Mouse (Mus musculus): ENCODE results near the gene Aldh3b3. TPM values are rescaled to one million over a fixed set of nuclear protein-coding genes. Genes with fewer than 3 reads are reported as not detected.
A peak's percentile ranks its signal among the peaks of the same experiment; 100 is the strongest.

The Aldh3b3 gene
- polyA plus RNA-seq, 1 experiment from 2014 or later, result not detected

- WGBS, result under 1% methylated on average over 45 of the region's 45 CpGs
- Histone ChIP-seq H3K9ac (replicated peaks) (peak within 1 kb of the TSS; percentile 77), H3K4me2 (peak within 1 kb of the TSS; percentile 62), H3K4me3 (replicated peaks) (peak within 1 kb of the TSS; percentile 88), H3K27me3 (replicated peaks) (no peaks in the 10 kb centered on the region), H3K4me1 (peaks cover 18% of the 10 kb centered on the region), H3K36me3 (peaks cover 29% of the 10 kb centered on the region), H3K27ac (replicated peaks) (peak within 1 kb of the TSS; percentile 85), H3K9me3 (replicated peaks) (no peaks in the 10 kb centered on the region)
- ATAC-seq (ENCODE audit: low FRiP score), result peak; percentile 99
These were observed 54.1 kb downstream of the Aldh3b3 start, which contains the start of gene Ndufv1 for GRCm38 (mm10) chr19:4012432-4013022. Gene Ndufv1 (minus strand): TSS chr19:4012806.

GRCm38 (mm10) chr19:4013066-4013465, 54.6 kb downstream of the Aldh3b3 start:
- peak overlapping the region; percentile 88 for H3K4me3 ChIP-seq (replicated peaks)
- no peak overlapping the region for H3K27ac ChIP-seq (replicated peaks)
- peak; percentile 48 for ATAC-seq (ENCODE audit: low FRiP score)
- no peaks in the 10 kb centered on the region for H3K27me3 ChIP-seq (replicated peaks)
- H3K36me3 ChIP-seq, result peaks cover 24% of the 10 kb centered on the region
- 27% methylated on average over 9 of the region's 9 CpGs for WGBS
- peak overlapping the region; percentile 62 for H3K4me2 ChIP-seq
- H3K9me3 ChIP-seq (replicated peaks), result no peaks in the 10 kb centered on the region
- peaks cover 18% of the 10 kb centered on the region for H3K4me1 ChIP-seq
- 0 out of 2 replicates have a peak overlapping the region, but pooled peaks have one; percentile 18 for H3K9ac ChIP-seq (replicated peaks)

- H3K4me3 ChIP-seq (replicated peaks), result no peak overlapping the region
- H3K9ac ChIP-seq (replicated peaks), result no peak overlapping the region
- no peak overlapping the region for H3K4me2 ChIP-seq
- H3K4me1 ChIP-seq, result peaks cover 21% of the 10 kb centered on the region
- peaks cover 8% of the 10 kb centered on the region; the same call in 1 of the 2 replicates for H3K36me3 ChIP-seq
- ATAC-seq (ENCODE audit: low FRiP score), result no peak
- H3K27me3 ChIP-seq (replicated peaks), result no peaks in the 10 kb centered on the region
- H3K9me3 ChIP-seq (replicated peaks), result no peaks in the 10 kb centered on the region
- no peak overlapping the region for H3K27ac ChIP-seq (replicated peaks)
These were observed 56.4 kb downstream of the Aldh3b3 start for GRCm38 (mm10) chr19:4014802-4015201.

GRCm38 (mm10) chr19:4015635-4016034, 57.2 kb downstream of the Aldh3b3 start:
- Histone ChIP-seq H3K4me2 (no peak overlapping the region), H3K27ac (replicated peaks) (no peak overlapping the region), H3K36me3 (0 out of 2 replicates have a peak, but pooled peaks cover 4% of the 10 kb centered on the region), H3K9me3 (replicated peaks) (no peaks in the 10 kb centered on the region), H3K27me3 (replicated peaks) (no peaks in the 10 kb centered on the region), H3K4me3 (replicated peaks) (no peak overlapping the region), H3K4me1 (peaks cover 21% of the 10 kb centered on the region), H3K9ac (replicated peaks) (no peak overlapping the region)
- 72% methylated on average over 5 of the region's 5 CpGs for WGBS
- no peak for ATAC-seq (ENCODE audit: low FRiP score)

GRCm38 (mm10) chr19:4017921-4018587, 59.6 kb downstream of the Aldh3b3 start:
- Histone ChIP-seq H3K9me3 (replicated peaks) (no peaks in the 10 kb centered on the region), H3K36me3 (no peaks in the 10 kb centered on the region), H3K27ac (replicated peaks) (no peak overlapping the region), H3K4me1 (peaks cover 6% of the 10 kb centered on the region), H3K9ac (replicated peaks) (no peak overlapping the region), H3K4me2 (no peak overlapping the region), H3K4me3 (replicated peaks) (no peak overlapping the region), H3K27me3 (replicated peaks) (no peaks in the 10 kb centered on the region)
- 74% methylated on average over 10 of the region's 10 CpGs for WGBS
- no peak for ATAC-seq (ENCODE audit: low FRiP score)

GRCm38 (mm10) chr19:4018743-4019583, 60.5 kb downstream of the Aldh3b3 start:
- peak; percentile 84 for ATAC-seq (ENCODE audit: low FRiP score)
- Histone ChIP-seq H3K9ac (replicated peaks) (no peak overlapping the region), H3K27ac (replicated peaks) (no peak overlapping the region)

More at GRCm38 (mm10) chr19:4018743-4019583, 60.5 kb downstream of the Aldh3b3 start:
- WGBS, result 25% methylated on average over 18 of the region's 18 CpGs
- peaks cover 4% of the 10 kb centered on the region for H3K4me1 ChIP-seq
- H3K36me3 ChIP-seq, result no peaks in the 10 kb centered on the region
- no peak overlapping the region for H3K4me3 ChIP-seq (replicated peaks)
- no peak overlapping the region for H3K4me2 ChIP-seq
- no peaks in the 10 kb centered on the region for H3K9me3 ChIP-seq (replicated peaks)
- H3K27me3 ChIP-seq (replicated peaks), result no peaks in the 10 kb centered on the region

Other genes with a start within 250 kb of the Aldh3b3 start
- 38.3 and 39.5 TPM in 2 replicates for gene Kmt5b, start 191.2 kb upstream of the Aldh3b3 start, polyA plus RNA-seq (2015; fragmentation: Nextera tagmentation; extraction: Ambion mirVana)
- gene Chka, start 106.9 kb upstream of the Aldh3b3 start, polyA plus RNA-seq (2015; fragmentation: Nextera tagmentation; extraction: Ambion mirVana), result 59.9 and 68.7 TPM in 2 replicates
- 20.3 and 29.0 TPM in 2 replicates for gene Tcirg1, start 51.5 kb upstream of the Aldh3b3 start, polyA plus RNA-seq (2015; fragmentation: Nextera tagmentation; extraction: Ambion mirVana)
- 308 and 330 TPM in 2 replicates for gene Ndufs8, start 45.9 kb upstream of the Aldh3b3 start, polyA plus RNA-seq (2015; fragmentation: Nextera tagmentation; extraction: Ambion mirVana)
- gene Aldh3b1, start 28.8 kb upstream of the Aldh3b3 start, polyA plus RNA-seq (2015; fragmentation: Nextera tagmentation; extraction: Ambion mirVana), result 2.5 and 3.8 TPM in 2 replicates
- 15.0 and 20.6 TPM in 2 replicates for gene Unc93b1, start 23.5 kb upstream of the Aldh3b3 start, polyA plus RNA-seq (2015; fragmentation: Nextera tagmentation; extraction: Ambion mirVana)
- 0.20 and 1.6 TPM in 2 replicates for gene Aldh3b2, start 13.7 kb downstream of the Aldh3b3 start, polyA plus RNA-seq (2015; fragmentation: Nextera tagmentation; extraction: Ambion mirVana)
- gene Acy3, start 27.9 kb downstream of the Aldh3b3 start, polyA plus RNA-seq (2015; fragmentation: Nextera tagmentation; extraction: Ambion mirVana), result 2.8 and 4.6 TPM in 2 replicates
- gene Tbx10, start 34.1 kb downstream of the Aldh3b3 start, polyA plus RNA-seq (2015; fragmentation: Nextera tagmentation; extraction: Ambion mirVana), result 0.08 TPM in 1 of 2 replicates, not detected in the other
- gene Nudt8, start 41.9 kb downstream of the Aldh3b3 start, polyA plus RNA-seq (2015; fragmentation: Nextera tagmentation; extraction: Ambion mirVana), result 26.1 and 26.8 TPM in 2 replicates
- gene Gm49405, start 42.0 kb downstream of the Aldh3b3 start, polyA plus RNA-seq (2015; fragmentation: Nextera tagmentation; extraction: Ambion mirVana), result 4.5 and 5.7 TPM in 2 replicates
- gene Doc2g, start 44.7 kb downstream of the Aldh3b3 start, polyA plus RNA-seq (2015; fragmentation: Nextera tagmentation; extraction: Ambion mirVana), result 6.0 and 6.7 TPM in 2 replicates
- 262 and 279 TPM in 2 replicates for gene Ndufv1, start 54.2 kb downstream of the Aldh3b3 start, polyA plus RNA-seq (2015; fragmentation: Nextera tagmentation; extraction: Ambion mirVana)
- gene Gstp1, start 79.3 kb downstream of the Aldh3b3 start, polyA plus RNA-seq (2015; fragmentation: Nextera tagmentation; extraction: Ambion mirVana), result 552 and 568 TPM in 2 replicates
- 1.9 and 7.6 TPM in 2 replicates for gene Gstp2, start 87.4 kb downstream of the Aldh3b3 start, polyA plus RNA-seq (2015; fragmentation: Nextera tagmentation; extraction: Ambion mirVana)
- gene Gstp3, start 100.9 kb downstream of the Aldh3b3 start, polyA plus RNA-seq (2015; fragmentation: Nextera tagmentation; extraction: Ambion mirVana), result 1.1 TPM in 1 of 2 replicates, not detected in the other
- gene Cabp2, start 122.9 kb downstream of the Aldh3b3 start, polyA plus RNA-seq (2015; fragmentation: Nextera tagmentation; extraction: Ambion mirVana), result not detected in 2 replicates
- gene Cdk2ap2, start 138.5 kb downstream of the Aldh3b3 start, polyA plus RNA-seq (2015; fragmentation: Nextera tagmentation; extraction: Ambion mirVana), result 88.7 and 99.0 TPM in 2 replicates
- gene Pitpnm1, start 141.4 kb downstream of the Aldh3b3 start, polyA plus RNA-seq (2015; fragmentation: Nextera tagmentation; extraction: Ambion mirVana), result 72.1 and 80.9 TPM in 2 replicates
- gene Aip, start 167.2 kb downstream of the Aldh3b3 start, polyA plus RNA-seq (2015; fragmentation: Nextera tagmentation; extraction: Ambion mirVana), result 105 and 111 TPM in 2 replicates
- gene Gpr152, start 181.1 kb downstream of the Aldh3b3 start, polyA plus RNA-seq (2015; fragmentation: Nextera tagmentation; extraction: Ambion mirVana), result not detected in 2 replicates
- gene Cabp4, start 185.4 kb downstream of the Aldh3b3 start, polyA plus RNA-seq (2015; fragmentation: Nextera tagmentation; extraction: Ambion mirVana), result 0.20 and 0.28 TPM in 2 replicates
- gene Coro1b, start 190.0 kb downstream of the Aldh3b3 start, polyA plus RNA-seq (2015; fragmentation: Nextera tagmentation; extraction: Ambion mirVana), result 102 and 141 TPM in 2 replicates
- gene Ptprcap, start 195.0 kb downstream of the Aldh3b3 start, polyA plus RNA-seq (2015; fragmentation: Nextera tagmentation; extraction: Ambion mirVana), result 1.0 and 52.3 TPM in 2 replicates
- gene Rps6kb2, start 204.7 kb downstream of the Aldh3b3 start, polyA plus RNA-seq (2015; fragmentation: Nextera tagmentation; extraction: Ambion mirVana), result 54.4 and 56.3 TPM in 2 replicates
- gene Carns1, start 216.8 kb downstream of the Aldh3b3 start, polyA plus RNA-seq (2015; fragmentation: Nextera tagmentation; extraction: Ambion mirVana), result 5.9 and 6.4 TPM in 2 replicates
- 0.74 and 20.7 TPM in 2 replicates for gene Tbc1d10c, start 232.6 kb downstream of the Aldh3b3 start, polyA plus RNA-seq (2015; fragmentation: Nextera tagmentation; extraction: Ambion mirVana)
- 589 and 681 TPM in 2 replicates for gene Ppp1ca, start 233.4 kb downstream of the Aldh3b3 start, polyA plus RNA-seq (2015; fragmentation: Nextera tagmentation; extraction: Ambion mirVana)
- gene Rad9a, start 243.0 kb downstream of the Aldh3b3 start, polyA plus RNA-seq (2015; fragmentation: Nextera tagmentation; extraction: Ambion mirVana), result 24.3 and 27.2 TPM in 2 replicates

Measured in neural tube, embryonic 15.5 days (tissue).